Mouse (Mus musculus): Measurements from ENCODE around the gene Ric1. TPM values are rescaled to one million over a fixed set of nuclear protein-coding genes. Genes with fewer than 3 reads are reported as not detected.
"Not testable (repeated sequence)": the region's sequence is repeated elsewhere in the genome, so short reads cannot be mapped to it uniquely, and the experiment has no call there.

Gene Ric1
- total and polyA plus RNA-seq, 2 experiments from 2014 or later, result 12.0 to 39.5 TPM

DNA sequence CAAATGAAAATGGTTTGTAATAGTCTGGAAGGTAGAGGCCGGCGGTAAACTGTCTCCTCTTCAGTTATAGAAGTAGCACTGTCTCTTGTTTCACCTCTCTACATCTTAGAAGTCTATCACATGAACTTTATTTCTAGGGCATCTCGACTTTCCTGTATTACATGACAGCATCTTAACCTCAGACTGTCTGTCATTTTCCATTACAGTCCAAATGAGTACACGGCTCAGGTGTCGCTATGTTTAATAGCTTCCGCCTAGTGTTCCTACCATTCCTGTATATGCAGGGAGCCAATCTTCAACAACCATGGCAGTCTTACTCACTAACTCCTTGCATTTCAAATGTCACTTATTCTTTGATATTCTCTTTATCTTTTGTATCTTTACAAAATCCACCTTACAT lies 21.9 kb downstream of the Ric1 start:
- Histone ChIP-seq H3K36me3 (ENCODE audit: insufficient read depth, low read length) (no peaks in the 10 kb centered on the region), H3K4me1 (ENCODE audit: insufficient read depth, low read length) (no peaks in the 10 kb centered on the region), H3K4me2 (ENCODE audit: low read depth, low read length) (no peak overlapping the region), H3K9ac (replicated peaks; ENCODE audit: low read length) (no peak overlapping the region), H3K27me3 (ENCODE audit: insufficient read depth, low read length) (no peaks in the 10 kb centered on the region), H3K9me3 (ENCODE audit: low read length) (no peaks in the 10 kb centered on the region), H3K4me3 (ENCODE audit: low read length) (no peak overlapping the region), H3K27ac (no peak overlapping the region)
- no peak for TF ChIP-seq CTCF (IDR thresholded peaks at IDR 0.05; ENCODE audit: low read depth)
- ATAC-seq (no peak), DNase-seq (ENCODE audit: low spot score) (no peak)
- WGBS, result 94% methylated on average over 6 of the region's 6 CpGs

DNA sequence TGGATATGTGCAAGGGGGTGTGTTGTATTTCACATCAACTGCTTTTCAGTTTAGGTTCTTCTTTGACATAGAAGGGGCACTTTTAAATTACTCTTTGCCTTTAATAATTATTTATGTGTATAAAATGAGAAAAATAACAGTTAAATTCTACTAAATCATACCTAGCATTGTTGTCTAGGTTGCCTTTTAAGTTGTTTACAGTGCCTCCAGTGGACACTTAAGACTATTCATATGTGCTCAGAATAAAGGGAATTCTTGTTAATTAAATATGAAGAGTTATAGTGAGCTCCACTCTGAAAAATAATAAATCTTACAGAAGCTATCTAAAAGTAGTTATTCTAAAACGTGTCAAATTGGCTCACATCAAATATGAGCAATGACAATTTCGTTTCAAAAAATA lies 28.5 kb downstream of the Ric1 start:
- Histone ChIP-seq H3K36me3 (ENCODE audit: insufficient read depth, low read length) (no peaks in the 10 kb centered on the region), H3K4me2 (ENCODE audit: low read depth, low read length) (no peak overlapping the region), H3K4me1 (ENCODE audit: insufficient read depth, low read length) (no peaks in the 10 kb centered on the region), H3K9me3 (ENCODE audit: low read length) (no peaks in the 10 kb centered on the region), H3K27ac (no peak overlapping the region), H3K4me3 (ENCODE audit: low read length) (no peak overlapping the region), H3K27me3 (ENCODE audit: insufficient read depth, low read length) (no peaks in the 10 kb centered on the region), H3K9ac (replicated peaks; ENCODE audit: low read length) (no peak overlapping the region)
- no peak for TF ChIP-seq CTCF (IDR thresholded peaks at IDR 0.05; ENCODE audit: low read depth)
- DNase-seq (ENCODE audit: low spot score), result no peak
- no peak for ATAC-seq
- WGBS, result 88% methylated on average over 2 of the region's 2 CpGs

DNA sequence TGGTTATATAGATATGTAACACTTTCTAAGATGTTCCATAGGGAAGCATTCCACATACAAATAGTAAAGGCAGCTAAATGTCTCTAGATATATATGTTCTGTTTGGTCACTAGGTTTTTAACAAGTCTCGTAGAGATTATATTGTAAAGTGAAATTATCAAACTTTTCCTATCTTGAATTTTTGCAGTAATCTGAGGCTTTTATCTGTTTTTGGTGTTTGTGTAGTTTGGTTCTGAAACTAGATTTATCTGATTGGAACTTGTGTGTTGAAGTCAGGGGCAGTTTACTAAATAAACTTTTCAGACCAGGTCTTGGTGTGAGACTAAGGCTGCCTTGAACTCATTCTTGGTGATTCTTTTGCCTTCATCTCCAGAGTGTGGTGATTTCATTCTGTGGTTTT lies 29.0 kb downstream of the Ric1 start:
- WGBS, result 90% methylated on average over 1 of the region's 1 CpGs
- ATAC-seq (no peak), DNase-seq (ENCODE audit: low spot score) (no peak)

DNA sequence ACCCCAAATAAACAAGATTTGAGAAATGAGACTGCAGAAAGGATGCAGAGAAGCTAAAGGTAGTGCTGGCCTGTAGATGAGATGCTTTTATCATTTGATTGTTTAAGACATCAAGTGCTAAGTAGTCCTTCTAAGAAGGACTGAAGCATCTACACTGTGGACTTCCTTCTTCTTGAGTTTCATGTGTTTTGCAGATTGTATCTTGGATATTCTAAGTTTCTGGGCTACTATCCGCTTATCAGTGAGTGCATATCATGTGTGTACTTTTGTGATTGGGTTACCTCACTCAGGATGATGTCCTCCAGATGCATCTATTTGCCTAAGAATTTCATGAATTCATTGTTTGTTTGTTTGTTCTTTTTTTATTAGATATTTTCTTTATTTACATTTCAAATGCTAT lies 29.9 kb downstream of the Ric1 start:
- H3K27ac ChIP-seq; H3K9ac ChIP-seq (replicated peaks; ENCODE audit: low read length); H3K36me3 ChIP-seq (ENCODE audit: insufficient read depth, low read length); DNase-seq (ENCODE audit: low spot score); H3K4me1 ChIP-seq (ENCODE audit: insufficient read depth, low read length); H3K4me3 ChIP-seq (ENCODE audit: low read length); ATAC-seq; H3K9me3 ChIP-seq (ENCODE audit: low read length); H3K4me2 ChIP-seq (ENCODE audit: low read depth, low read length); H3K27me3 ChIP-seq (ENCODE audit: insufficient read depth, low read length): not testable (repeated sequence)
- 100% methylated on average over 1 of the region's 1 CpGs for WGBS

More for the DNA sequence above, 29.0 kb downstream of the Ric1 start:
- Histone ChIP-seq H3K9ac (replicated peaks; ENCODE audit: low read length) (no peak overlapping the region), H3K27me3 (ENCODE audit: insufficient read depth, low read length) (no peaks in the 10 kb centered on the region), H3K4me1 (ENCODE audit: insufficient read depth, low read length) (no peaks in the 10 kb centered on the region), H3K4me3 (ENCODE audit: low read length) (no peak overlapping the region), H3K9me3 (ENCODE audit: low read length) (no peaks in the 10 kb centered on the region), H3K36me3 (ENCODE audit: insufficient read depth, low read length) (no peaks in the 10 kb centered on the region), H3K4me2 (ENCODE audit: low read depth, low read length) (no peak overlapping the region), H3K27ac (no peak overlapping the region)
- TF ChIP-seq CTCF (IDR thresholded peaks at IDR 0.05; ENCODE audit: low read depth), result no peak

GRCm38 (mm10) chr19:29557171-29557845 lies 35.2 kb downstream of the Ric1 start:
- not testable (repeated sequence) for H3K36me3 ChIP-seq (ENCODE audit: insufficient read depth, low read length); H3K4me2 ChIP-seq (ENCODE audit: low read depth, low read length); H3K4me3 ChIP-seq (ENCODE audit: low read length); ATAC-seq; H3K4me1 ChIP-seq (ENCODE audit: insufficient read depth, low read length); H3K27ac ChIP-seq; H3K9me3 ChIP-seq (ENCODE audit: low read length); H3K27me3 ChIP-seq (ENCODE audit: insufficient read depth, low read length); DNase-seq (ENCODE audit: low spot score); H3K9ac ChIP-seq (replicated peaks; ENCODE audit: low read length)
- 96% methylated on average over 7 of the region's 7 CpGs for WGBS

DNA sequence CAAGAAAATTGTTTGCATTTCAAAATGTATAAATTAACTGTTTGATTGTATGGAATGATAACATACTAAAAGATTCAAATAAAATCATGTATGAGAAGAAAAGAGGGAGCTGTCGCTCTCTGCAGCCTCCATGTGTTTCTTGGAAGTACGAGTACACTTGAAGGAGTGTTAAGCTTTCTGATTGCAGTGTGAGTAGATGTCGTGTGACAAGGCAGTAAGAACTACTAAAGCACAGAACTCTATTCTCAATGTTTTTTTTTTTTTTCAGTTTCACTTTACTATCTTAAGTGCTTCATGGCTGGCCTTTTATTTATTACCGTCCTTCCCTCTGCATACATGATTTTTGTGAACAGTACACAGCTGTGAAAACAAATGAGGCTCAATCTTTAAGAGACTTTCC lies 40.1 kb downstream of the Ric1 start:
- ATAC-seq, result no peak
- Histone ChIP-seq H3K9ac (replicated peaks; ENCODE audit: low read length) (no peak overlapping the region), H3K4me1 (ENCODE audit: insufficient read depth, low read length) (no peaks in the 10 kb centered on the region), H3K9me3 (ENCODE audit: low read length) (no peaks in the 10 kb centered on the region), H3K36me3 (ENCODE audit: insufficient read depth, low read length) (peaks cover 4% of the 10 kb centered on the region; the same call in 1 of the 2 replicates), H3K27me3 (ENCODE audit: insufficient read depth, low read length) (no peaks in the 10 kb centered on the region), H3K27ac (no peak overlapping the region), H3K4me3 (ENCODE audit: low read length) (no peak overlapping the region), H3K4me2 (ENCODE audit: low read depth, low read length) (no peak overlapping the region)
- 90% methylated on average over 4 of the region's 4 CpGs for WGBS
- no peak for TF ChIP-seq CTCF (IDR thresholded peaks at IDR 0.05; ENCODE audit: low read depth)
- DNase-seq (ENCODE audit: low spot score), result no peak

DNA sequence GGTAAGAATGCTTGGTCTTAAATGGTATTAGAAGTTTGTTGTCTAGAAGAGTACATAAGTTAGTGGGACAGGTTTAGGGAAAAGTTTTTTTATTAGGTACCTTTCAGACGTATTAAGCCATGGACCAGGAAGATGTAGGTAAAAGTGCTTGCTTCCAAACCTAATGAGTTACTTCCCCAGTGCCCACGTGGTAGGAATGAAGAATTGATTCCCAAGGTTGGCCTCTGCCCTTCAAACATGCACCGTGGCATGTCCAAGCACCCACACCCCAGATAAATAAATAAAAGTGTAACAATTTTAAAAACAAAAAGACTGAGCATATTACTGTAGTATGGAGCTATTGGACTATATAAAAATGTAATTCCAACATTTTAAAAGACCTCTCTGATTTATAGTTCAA lies 40.5 kb downstream of the Ric1 start:
- no peak for TF ChIP-seq CTCF (IDR thresholded peaks at IDR 0.05; ENCODE audit: low read depth)
- peaks cover 4% of the 10 kb centered on the region; the same call in 1 of the 2 replicates for H3K36me3 ChIP-seq (ENCODE audit: insufficient read depth, low read length)
- H3K4me3 ChIP-seq (ENCODE audit: low read length), result no peak overlapping the region
- DNase-seq (ENCODE audit: low spot score), result no peak
- H3K27me3 ChIP-seq (ENCODE audit: insufficient read depth, low read length), result no peaks in the 10 kb centered on the region
- no peak for ATAC-seq
- no peak overlapping the region for H3K27ac ChIP-seq
- no peaks in the 10 kb centered on the region for H3K9me3 ChIP-seq (ENCODE audit: low read length)
- H3K4me2 ChIP-seq (ENCODE audit: low read depth, low read length), result no peak overlapping the region
- no peak overlapping the region for H3K9ac ChIP-seq (replicated peaks; ENCODE audit: low read length)
- 79% methylated on average over 3 of the region's 3 CpGs for WGBS
- no peaks in the 10 kb centered on the region for H3K4me1 ChIP-seq (ENCODE audit: insufficient read depth, low read length)

Measured in hindbrain, postnatal 0 days (tissue).